Mouse (Mus musculus): ENCODE measurements around the gene Taf1d.
A peak's percentile ranks its signal among the peaks of the same experiment; 100 is the strongest.
"Not testable (repeated sequence)": the region's sequence is repeated elsewhere in the genome, so short reads cannot be mapped to it uniquely, and the experiment has no call there.

Gene Taf1d

DNA sequence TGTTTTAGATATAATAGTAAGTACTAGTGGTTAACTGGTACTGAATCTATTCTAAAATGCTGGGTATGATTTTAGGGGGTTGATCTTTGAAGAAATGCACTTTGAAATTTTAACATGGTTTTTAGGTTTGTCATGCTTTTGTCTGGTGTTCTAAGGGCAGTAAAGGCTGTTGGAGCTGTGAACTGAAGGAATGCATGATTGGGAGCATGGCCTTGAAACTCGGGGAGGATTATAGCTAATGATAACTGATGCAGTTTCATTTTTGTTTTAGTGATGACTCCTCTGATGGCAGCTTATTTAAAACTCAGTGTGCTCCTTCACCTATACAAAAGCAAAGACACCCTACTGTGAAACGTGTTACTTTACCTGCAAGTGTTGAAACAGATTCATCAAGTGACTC lies 2.2 kb downstream of the Taf1d start:
- DNase-seq (ENCODE audit: low read depth, low spot score): no peak

DNA sequence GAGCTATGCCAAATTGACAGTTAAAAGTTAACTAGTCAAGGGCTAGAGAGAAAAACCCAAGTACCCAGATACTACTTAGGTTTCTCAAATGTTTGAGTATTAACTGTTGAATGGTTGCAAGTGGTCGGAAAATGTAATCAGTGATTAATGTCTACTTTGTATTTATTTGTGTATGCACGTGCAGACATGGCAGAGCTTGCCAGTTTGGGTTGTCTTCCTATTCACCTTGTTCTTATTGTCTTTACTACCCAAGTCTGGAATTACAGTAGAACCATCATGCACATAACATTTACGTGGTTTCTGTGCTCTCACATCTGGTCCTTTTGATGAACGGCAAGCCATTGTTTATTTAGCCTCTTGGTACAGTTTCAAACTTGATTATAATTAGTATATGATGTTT lies 3.4 kb downstream of the Taf1d start:
- no peak for DNase-seq (ENCODE audit: low read depth, low spot score)

GRCm38 (mm10) chr9:15310179-15310578 lies 4.2 kb downstream of the Taf1d start:
- DNase-seq (ENCODE audit: low read depth, low spot score): no peak

GRCm38 (mm10) chr9:15312054-15312735 lies 6.2 kb downstream of the Taf1d start:
- DNase-seq (ENCODE audit: low read depth, low spot score): no peak

GRCm38 (mm10) chr9:15313633-15314032 lies 7.6 kb downstream of the Taf1d start:
- DNase-seq (ENCODE audit: low read depth, low spot score): no peak

DNA sequence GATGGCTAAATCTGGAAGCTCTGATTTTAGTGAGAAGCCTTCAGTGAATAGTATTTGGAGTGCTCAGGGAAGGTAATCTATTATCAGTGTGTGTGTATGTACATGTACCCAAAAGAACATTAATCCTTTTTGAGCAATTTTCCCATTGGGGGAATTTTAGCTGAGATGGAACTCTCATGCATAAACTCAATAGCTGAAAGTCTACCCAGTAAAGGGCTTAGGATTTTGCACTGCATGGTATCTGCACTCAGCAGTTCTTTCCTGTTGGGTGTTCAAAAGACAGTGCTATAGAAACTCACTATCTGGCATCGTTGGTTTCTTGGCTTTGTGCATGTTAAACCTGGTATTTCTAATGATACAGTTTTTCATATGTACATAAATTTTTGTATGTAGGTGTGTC lies 8.6 kb downstream of the Taf1d start:
- DNase-seq (ENCODE audit: low read depth, low spot score): no peak

- DNase-seq (ENCODE audit: low read depth, low spot score): not testable (repeated sequence)
These were observed 10.3 kb downstream of the Taf1d start for GRCm38 (mm10) chr9:15316296-15316695.

- no peak for DNase-seq (ENCODE audit: low read depth, low spot score)
These were observed 11.5 kb downstream of the Taf1d start for GRCm38 (mm10) chr9:15317223-15318169.

- no peak for DNase-seq (ENCODE audit: low read depth, low spot score)
These were observed 12.2 kb downstream of the Taf1d start for GRCm38 (mm10) chr9:15318170-15318742.

DNA sequence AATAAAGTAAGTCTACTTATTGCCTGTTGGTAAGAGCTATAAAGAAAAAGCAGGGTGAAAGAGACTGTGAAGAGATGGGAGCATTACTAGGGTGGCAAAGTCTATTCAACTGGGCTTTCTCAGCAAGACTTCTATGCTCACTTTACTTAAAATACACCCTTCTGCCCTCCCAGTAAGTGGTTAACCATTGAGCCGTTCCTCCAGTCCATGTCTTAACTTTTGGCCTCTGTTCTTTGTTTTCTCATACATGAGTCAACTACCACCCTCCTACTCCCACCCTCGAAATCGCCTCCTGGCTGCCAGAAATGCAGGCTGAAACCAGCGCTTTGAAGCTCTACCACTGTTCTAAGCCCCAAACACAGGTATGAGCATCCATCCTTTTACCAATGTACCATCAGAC lies 31.8 kb downstream of the Taf1d start:
- no peak for DNase-seq (ENCODE audit: low read depth, low spot score)

GRCm38 (mm10) chr9:15349925-15350324 lies 43.9 kb downstream of the Taf1d start:
- DNase-seq (ENCODE audit: low read depth, low spot score): no peak

GRCm38 (mm10) chr9:15356916-15357483 lies 51.0 kb downstream of the Taf1d start:
- no peak for DNase-seq (ENCODE audit: low read depth, low spot score)

GRCm38 (mm10) chr9:15357484-15358275 lies 51.7 kb downstream of the Taf1d start, which contains the start of gene Cep295:
TSS of gene Cep295 (minus strand) at chr9:15357788.
- peak; percentile 84 for DNase-seq (ENCODE audit: low read depth, low spot score)

DNA sequence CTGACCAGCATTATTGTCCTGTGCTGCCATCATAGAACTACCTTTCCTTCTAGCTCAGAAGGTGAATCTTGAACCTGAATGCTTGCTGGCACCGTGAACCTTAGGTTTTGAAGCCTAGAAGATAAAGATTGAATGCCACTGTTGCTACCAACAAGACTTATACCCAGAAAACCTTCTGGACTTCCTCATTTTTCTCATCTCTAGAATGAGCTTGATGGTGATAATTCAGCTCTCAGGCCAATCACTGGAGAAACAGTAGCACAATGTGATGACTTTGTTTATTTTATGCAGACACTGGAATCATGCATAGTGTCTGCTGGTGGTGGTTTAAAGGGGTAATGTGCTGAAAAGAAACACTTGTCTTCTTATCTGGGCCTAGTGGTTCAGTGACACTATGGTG lies 58.8 kb downstream of the Taf1d start:
- no peak for DNase-seq (ENCODE audit: low read depth, low spot score)

- DNase-seq (ENCODE audit: low read depth, low spot score): no peak
These were observed 59.8 kb downstream of the Taf1d start for GRCm38 (mm10) chr9:15365856-15366255.

- DNase-seq (ENCODE audit: low read depth, low spot score): no peak
These were observed 60.2 kb downstream of the Taf1d start for GRCm38 (mm10) chr9:15366260-15366659.

Measured in WW6 (cell line).